Mouse (Mus musculus) c-Kit-positive CD71-negative TER-119-negative erythroid progenitor cells, embryonic 14.5 days (primary cell): Measurements from ENCODE around the gene Cplx3.

Experiments
- DNase-seq: peaks from one replicate; pipeline ENCODE4 v3.0.0-alpha.2; 2013; ENCODE audit warnings: low read depth

The Cplx3 gene

GRCm38 (mm10) chr9:57638651-57639459, 32.8 kb upstream of the Cplx3 start:
- DNase-seq: no peak

GRCm38 (mm10) chr9:57637741-57638322, 31.8 kb upstream of the Cplx3 start:
- DNase-seq: no peak

- DNase-seq: no peak
These were observed 31.2 kb upstream of the Cplx3 start for GRCm38 (mm10) chr9:57637272-57637671.

- no peak for DNase-seq
These were observed 27.5 kb upstream of the Cplx3 start for GRCm38 (mm10) chr9:57633481-57634024.

GRCm38 (mm10) chr9:57629118-57629874, 23.2 kb upstream of the Cplx3 start:
- DNase-seq: no peak

- DNase-seq: no peak
These were observed 22.6 kb upstream of the Cplx3 start for GRCm38 (mm10) chr9:57628717-57629116.

GRCm38 (mm10) chr9:57627892-57628291, 21.8 kb upstream of the Cplx3 start:
- no peak for DNase-seq

- DNase-seq: no peak
These were observed 21.1 kb upstream of the Cplx3 start for GRCm38 (mm10) chr9:57627191-57627590.

- no peak for DNase-seq
These were observed 19.8 kb upstream of the Cplx3 start for GRCm38 (mm10) chr9:57625674-57626500.

GRCm38 (mm10) chr9:57624295-57624694, 18.2 kb upstream of the Cplx3 start:
- DNase-seq: no peak

- DNase-seq: no peak
These were observed 14.6 kb upstream of the Cplx3 start, which contains the start of gene Lman1l for GRCm38 (mm10) chr9:57620674-57621073. Lman1l (minus strand) TSS chr9:57620774.

- DNase-seq: no peak
These were observed 12.8 kb upstream of the Cplx3 start for GRCm38 (mm10) chr9:57618854-57619253.

- no peak for DNase-seq
These were observed 11.6 kb upstream of the Cplx3 start for GRCm38 (mm10) chr9:57617556-57618169.

GRCm38 (mm10) chr9:57614786-57615185, 8.7 kb upstream of the Cplx3 start:
- no peak for DNase-seq

- no peak for DNase-seq
These were observed 7.9 kb upstream of the Cplx3 start for GRCm38 (mm10) chr9:57613975-57614374.

GRCm38 (mm10) chr9:57612587-57612986, 6.5 kb upstream of the Cplx3 start:
- no peak for DNase-seq

GRCm38 (mm10) chr9:57610359-57610826, 4.3 kb upstream of the Cplx3 start:
- no peak for DNase-seq

- no peak for DNase-seq
These were observed 3.7 kb upstream of the Cplx3 start for GRCm38 (mm10) chr9:57609803-57610202.

- DNase-seq: no peak
These were observed 578 bp downstream of the Cplx3 start for GRCm38 (mm10) chr9:57605503-57605902.

- DNase-seq: no peak
These were observed 1.2 kb downstream of the Cplx3 start for GRCm38 (mm10) chr9:57604875-57605274.

- DNase-seq: no peak
These were observed 4.0 kb downstream of the Cplx3 start for GRCm38 (mm10) chr9:57602098-57602497.
